Mouse (Mus musculus) gastrocnemius, adult 8-10 months (tissue): Measurements from ENCODE around the gene Ccdc6. TPM values are rescaled to one million over a fixed set of nuclear protein-coding genes. Genes with fewer than 3 reads are reported as not detected.

Experiments
- DNase-seq, 2 experiments: peaks; one replicate each; pipeline ENCODE4 v3.0.0; 2022; ENCODE audit warnings: low spot score in 2 of 2
- total RNA-seq, 4 experiments: library from RNA; stranded (reverse); gene quantifications; 2 replicates each; pipeline ENCODE4 v1.2.4; 2022

Gene Ccdc6
- total RNA-seq, 4 experiments from 2014 or later = 102 to 119 (median 108) TPM

DNA sequence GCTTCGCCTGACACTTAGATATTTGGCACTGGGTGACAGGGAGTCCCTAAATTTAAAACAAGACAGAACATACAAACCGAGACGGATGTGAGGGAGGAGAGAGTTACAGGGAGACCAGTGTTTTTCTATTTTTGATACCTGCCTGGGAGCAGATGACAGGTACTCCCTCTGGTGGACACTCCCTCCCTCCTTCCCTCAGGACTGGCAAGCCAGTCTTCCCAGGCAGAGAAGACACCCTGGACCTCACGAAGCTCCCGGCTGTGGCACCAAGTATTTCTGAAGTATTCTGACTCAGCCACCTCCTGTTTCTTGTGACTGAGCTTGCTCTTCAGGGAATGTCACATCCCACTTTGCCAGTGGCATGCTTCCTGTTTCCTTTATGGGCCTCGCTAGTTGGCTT, 69.0 kb downstream of the Ccdc6 start:
- DNase-seq = peak; percentile 50 to 55

DNA sequence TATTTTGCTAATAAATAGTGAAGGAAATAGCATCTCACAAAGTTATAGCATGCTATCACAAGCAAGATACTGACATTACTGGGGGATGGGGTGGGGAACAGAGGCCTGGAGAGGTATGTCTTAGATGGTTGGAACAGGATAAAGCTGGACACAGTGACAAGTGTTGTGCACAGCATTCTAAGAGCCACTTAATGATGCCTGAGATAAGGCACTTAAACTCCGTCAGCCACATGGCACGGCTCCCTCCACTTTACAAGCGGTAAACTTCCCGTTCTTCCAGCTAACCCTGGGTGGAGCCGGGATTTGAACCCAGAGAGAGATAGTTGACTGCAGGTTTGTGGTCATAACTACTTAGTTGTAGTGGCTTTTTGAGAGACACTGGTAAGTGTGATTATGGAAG, 69.5 kb downstream of the Ccdc6 start:
- DNase-seq = no peak

DNA sequence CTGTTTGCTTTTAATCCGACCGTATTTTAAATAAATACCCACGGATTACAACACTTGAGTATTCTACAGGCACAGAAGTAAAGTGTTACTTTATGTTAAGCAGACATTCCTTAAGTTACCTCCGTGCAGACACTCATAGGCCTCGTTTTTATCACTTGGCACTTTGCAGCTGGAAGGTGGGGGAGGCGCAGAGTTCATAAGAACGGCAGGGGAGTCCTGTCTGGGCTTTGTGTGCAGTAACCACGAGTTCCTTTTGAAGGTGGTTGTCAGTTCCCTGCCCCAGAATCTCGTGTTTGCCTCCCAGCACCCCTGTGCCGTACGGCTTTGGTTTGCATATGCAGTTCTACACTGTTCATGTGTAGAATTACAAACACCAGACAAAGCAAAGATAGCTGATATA, 70.7 kb downstream of the Ccdc6 start:
- DNase-seq = no peak

DNA sequence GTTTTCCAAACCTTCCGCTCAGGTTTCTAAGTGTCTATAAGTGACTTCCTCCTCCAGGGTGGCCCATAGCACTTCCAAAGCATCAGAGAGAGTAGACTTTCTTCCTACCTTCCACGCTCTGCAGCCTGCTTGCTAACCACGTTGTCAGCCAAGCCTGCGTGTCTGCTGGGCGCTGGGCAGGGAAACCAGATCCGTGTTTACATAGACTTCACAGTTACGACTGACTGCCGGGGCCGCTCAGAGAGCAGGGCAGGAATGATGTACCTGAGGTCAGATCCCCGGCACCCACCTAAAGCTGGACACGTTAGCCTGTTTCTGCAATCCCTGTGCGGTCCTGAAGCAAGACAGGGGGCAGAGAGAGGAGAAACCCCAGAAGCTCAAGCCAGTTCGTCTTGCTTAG, 71.5 kb downstream of the Ccdc6 start:
- DNase-seq = peak in 1 of 2 experiments; percentile 50

DNA sequence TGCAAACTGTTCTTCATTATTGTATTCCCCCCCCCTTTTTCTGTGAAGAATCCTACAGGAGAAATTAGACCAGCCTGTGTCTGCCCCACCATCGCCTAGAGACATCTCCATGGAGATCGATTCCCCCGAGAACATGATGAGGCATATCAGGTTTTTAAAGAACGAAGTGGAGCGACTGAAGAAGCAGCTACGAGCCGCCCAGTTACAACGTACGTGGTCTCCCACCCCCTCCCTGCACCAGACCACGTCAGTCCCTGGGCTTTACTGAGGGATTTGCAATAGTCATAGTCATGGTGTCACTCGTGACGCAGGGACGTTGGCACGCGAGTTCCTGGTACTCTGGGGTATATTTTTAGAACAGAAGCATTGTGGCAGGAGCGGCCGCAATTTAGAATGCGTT, 72.1 kb downstream of the Ccdc6 start:
- DNase-seq = peak in 1 of 2 experiments; percentile 35

DNA sequence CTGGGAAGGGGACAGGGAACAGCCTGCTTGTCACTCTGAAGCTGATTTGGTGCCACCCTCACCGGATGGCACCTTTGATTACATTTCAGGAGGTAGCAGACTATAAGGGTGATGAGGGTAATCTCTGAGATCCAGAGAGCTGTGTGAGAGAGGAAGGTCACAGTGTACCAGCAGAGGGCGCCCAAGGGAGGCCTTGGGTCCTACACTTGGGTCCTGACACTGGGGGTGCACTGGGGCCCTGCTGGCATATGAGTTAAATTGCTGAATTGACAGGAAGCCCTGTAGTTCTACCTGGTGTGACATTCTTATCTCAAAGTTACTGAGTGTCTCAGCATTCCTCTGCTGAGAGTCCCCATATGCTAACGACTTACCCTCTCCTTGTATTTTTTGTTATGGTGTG, 76.4 kb downstream of the Ccdc6 start:
- peak in 1 of 2 experiments; percentile 54 for DNase-seq

DNA sequence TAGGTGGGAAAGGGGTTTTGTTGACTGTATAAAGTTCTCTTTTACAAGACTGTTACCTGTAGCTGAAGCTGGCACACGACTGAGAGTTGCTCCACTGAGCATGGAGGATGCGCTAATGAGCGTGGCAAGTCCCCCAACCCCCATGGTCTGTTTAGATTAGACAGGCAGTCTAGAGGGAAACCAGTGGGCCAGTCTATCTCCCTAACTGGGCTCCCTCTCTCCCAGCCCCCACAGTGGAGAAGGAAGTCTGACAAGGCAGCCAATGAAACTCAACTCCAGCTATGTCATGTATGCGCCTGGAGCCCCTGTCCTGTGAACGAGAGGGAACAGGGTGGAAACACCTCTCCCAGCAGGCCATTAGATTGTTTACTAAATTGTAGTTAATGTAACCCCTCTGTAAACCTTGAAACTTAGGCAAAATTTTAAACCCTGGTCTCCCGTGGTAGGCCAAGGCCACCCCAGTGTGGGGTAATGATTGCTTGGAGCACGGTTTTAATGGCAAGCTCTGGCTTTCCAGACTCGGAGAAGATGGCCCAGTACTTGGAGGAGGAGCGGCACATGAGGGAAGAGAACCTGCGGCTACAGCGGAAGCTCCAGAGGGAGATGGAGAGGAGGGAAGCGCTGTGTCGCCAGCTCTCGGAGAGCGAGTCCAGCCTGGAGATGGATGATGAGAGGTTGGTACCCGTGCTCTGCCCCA, 77.7 kb downstream of the Ccdc6 start:
- DNase-seq = no peak

DNA sequence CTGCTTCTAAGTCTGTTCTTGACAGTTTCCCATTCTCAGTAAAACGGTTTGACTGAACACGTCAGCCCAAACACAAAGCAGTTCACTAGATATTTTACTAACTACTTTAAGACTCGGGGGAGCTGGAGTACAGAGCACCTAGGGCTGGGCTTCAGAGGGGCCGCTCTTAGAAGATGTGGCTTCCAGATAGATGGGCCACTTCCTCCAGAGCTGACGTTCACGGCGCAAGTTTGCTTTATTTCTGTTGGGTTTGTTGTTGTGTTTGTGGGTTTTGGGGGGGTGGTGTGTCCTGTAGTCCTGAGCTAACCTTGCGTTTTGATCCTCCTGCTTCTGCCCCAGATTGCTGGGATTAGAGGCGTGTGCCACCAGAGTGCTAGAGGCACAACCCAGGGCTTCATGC, 83.8 kb downstream of the Ccdc6 start:
- DNase-seq = no peak

DNA sequence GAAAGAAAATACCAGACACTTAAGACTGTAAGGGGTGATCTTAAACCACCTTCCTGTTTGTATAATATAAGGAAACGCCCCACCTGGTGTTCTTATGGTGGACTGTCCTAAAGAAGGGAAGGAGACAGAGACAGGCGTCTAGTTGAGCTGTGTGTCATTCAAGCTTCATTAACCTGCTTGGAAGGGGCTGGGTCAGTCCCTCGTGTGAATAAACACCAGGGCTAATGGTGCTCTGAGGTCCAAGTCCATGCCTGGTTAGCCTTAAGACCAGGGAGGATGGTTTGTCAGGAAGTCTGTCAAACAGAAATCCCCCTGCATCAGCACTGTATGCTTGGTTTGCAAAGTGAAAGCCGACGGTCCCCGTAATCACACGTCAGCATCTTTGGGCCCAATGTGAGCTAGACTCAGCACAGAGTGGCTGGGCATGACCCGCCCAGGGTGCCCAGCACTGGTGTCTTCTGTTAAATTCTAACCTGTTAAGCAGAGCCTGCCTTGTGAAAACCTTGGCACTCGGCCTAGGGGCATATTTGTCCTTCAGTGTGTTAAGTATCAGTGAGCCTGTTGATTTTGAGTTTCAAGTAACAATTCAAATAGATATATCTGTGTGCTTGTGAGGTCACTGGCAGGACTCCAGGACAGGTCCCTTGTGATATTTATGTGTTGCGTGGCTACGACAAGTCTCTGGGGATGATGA, 84.5 kb downstream of the Ccdc6 start:
- no peak for DNase-seq

DNA sequence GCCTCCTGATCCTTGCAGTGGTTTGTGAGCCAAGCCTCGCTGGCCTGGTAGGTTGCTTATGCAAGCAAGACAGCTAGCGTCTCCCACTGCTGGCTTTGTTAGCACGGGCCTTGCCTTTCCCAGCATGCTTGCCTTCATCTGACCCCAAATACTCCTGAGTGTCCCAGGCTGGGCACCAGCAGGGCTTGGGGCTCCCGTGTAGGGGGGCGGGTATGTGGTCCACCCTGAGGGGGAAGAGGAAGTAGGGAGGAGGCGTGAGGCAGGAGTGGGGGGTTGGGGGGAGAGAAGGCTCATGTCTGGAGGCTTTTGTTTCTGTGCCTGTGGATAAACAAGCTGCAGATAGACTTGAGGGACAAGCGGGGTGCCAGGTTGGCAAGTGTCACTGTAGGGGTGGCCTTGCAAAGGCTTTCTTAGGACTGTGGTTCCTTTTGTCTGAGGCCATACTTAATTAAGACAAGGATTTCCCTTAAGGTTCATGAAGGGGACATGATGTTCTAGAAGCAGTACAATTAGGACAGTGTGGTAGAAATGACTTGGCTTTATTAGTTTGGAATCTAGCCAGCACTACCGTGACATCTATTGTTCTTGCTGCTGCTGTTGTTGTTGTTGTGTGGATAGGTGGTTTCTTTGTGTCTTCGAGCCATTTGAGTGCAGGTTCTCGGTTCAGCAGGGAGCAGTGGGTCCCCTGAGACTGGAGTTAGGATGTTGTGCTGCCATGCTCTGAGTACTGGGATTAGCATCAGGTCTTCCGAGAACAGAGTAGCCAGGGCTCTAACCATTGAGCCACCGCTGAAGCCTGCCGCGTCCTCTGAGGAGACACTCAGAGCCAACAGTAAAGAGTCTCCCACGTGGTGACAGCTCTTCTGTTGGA, 86.5 kb downstream of the Ccdc6 start:
- peak in 1 of 2 experiments; percentile 30 for DNase-seq

DNA sequence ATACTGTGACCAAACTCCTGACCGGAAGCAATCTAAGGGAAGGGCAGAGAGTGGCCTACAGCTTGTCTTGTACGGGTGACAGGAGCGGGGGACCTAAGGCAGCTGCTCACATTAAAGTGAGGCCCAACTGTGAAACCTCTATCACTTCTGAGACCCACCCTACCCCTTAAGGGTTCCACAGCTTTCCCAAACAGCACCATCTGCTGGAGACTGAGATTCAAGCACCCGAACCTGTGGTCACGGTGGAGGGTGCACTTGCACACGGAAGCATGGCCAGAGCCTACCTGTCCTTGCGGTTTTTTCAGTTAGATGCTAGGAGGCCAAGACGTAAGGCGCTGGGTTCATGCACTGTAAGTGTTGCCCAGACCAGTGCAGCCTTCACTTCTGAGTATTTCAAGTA, 89.2 kb downstream of the Ccdc6 start:
- no peak for DNase-seq

DNA sequence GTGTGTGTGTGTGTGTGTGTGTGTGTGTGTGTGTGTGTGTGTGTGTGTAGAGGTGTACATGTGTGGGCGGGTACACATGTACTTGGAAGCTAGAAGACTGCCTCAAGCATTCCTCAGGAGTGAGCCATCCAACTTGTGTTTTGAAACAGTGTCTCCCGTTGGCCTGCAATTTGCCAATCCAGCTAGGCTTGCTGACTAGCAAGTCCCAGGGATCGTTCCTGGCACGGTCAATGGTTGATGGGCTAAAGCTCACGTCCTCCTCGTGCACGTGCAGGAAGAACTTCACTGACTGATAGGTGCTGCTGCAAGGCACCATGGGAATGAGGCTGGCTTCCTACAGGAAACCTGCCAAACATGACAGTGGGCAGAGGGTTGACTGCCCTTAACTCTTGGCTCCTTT, 89.7 kb downstream of the Ccdc6 start:
- no peak for DNase-seq

DNA sequence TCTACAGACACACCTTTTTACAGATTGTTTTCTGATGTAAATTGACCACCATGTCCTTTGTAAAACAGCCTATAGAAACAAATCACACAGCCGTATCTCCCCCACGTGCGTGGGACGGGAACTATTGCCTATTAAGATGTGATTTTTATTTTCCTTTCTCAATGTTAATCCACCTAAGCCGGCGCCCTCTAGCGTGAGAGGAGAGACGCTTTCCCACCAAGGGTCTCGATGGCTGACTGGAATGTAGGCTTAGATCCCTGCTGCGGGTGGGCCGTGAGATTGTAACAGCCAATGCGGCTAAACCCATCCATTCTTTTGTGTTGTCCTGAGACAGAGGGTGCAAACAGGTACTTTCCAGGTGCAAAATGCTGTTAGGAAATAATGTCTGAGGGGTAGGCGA, 92.9 kb downstream of the Ccdc6 start:
- no peak for DNase-seq

DNA sequence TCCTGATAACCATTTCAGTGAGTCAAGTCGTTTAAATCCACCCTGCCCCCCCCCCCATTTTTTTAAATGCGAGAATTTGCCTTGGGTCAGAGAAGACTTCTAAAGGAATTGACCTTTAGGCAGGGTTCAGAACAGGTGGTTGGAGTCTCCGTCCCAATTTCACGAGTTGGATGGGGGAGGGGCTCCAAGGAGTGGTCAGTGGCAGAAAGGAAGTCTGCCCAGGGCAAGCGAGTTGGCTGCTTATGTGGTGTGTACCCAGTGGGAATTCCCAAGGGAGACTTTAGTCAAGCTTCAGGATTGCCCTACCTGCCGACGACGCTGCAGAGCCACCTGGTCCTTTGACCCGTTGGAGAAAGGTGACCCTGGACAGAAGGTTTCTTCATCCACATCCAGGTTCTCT, 97.4 kb downstream of the Ccdc6 start:
- DNase-seq = no peak

DNA sequence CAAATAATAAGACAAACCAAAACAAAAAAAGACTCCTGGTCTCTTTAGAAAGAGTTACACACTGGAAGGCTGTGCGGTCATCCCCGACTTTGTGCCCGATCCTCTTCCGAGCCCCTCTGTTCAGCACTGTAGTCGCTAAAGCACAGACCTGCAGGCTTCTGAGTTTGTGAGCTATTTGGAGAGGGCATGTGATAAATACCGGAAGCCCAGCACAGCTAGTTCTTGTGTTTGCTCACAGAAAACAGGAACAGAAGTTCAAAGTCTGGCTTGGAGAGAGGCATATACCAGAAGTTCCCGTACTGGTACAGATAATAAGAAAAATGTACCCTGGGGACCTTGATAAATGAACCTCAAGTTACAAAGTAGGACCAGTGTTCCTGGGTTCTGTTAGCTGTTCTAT, 98.4 kb downstream of the Ccdc6 start:
- DNase-seq = no peak

DNA sequence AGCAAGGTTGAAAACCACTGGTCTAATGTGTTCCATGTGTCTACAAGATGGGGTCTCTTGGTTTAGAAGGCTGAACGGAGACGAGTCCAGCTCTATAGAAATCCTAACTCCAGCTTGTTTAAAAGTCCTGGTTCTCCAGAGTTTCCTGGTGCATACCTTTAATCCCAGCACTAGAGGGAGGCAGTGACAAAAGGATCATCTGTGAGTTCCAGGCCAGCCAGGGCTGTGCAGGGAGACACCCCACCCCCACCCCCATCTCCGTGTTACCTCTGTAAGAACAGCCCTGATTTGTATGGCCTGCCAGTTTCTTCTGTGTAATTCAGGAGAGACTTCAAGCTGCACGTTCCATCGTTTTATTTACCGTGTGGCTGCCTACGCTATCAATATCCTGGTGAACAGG, 98.9 kb downstream of the Ccdc6 start:
- DNase-seq = no peak

DNA sequence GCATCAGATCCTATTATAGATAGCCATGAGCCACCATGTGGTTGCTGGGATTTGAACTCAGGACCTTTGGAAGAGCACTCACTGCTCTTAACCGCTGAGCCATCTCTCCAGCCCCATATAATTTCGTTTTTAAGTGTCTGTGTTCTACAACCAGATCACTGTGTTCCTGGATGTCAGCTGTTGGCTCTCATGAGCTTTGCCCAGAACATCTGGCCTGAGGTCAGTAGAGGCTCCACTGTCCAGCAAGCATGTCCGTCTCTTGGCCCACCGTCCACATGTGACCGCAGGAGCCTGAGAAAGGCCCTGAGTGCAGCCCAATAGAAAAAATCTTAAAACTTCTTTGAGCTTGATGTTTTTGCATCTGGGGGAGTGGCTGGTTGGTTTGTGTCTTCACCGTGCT, 99.7 kb downstream of the Ccdc6 start:
- DNase-seq = peak in 1 of 2 experiments; percentile 26

DNA sequence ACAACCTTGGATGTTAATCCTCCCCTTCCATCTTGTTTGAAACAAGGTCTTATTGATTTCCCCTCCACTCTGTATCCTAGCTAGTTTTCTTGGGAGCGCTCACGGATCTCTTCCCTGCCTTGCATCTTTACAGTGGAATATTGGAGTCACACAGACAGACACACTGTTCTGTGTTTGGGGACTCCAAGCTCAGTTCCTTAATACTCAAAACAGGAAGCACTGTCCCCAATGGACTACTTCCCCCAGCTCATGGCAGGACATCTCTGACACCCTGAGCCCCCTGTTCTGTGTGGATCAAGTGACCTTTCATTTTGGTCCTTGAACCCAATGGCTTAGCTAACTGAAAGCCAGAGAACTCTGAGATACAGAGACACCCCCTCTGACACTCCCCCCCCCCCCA, 100.7 kb downstream of the Ccdc6 start:
- no peak for DNase-seq

DNA sequence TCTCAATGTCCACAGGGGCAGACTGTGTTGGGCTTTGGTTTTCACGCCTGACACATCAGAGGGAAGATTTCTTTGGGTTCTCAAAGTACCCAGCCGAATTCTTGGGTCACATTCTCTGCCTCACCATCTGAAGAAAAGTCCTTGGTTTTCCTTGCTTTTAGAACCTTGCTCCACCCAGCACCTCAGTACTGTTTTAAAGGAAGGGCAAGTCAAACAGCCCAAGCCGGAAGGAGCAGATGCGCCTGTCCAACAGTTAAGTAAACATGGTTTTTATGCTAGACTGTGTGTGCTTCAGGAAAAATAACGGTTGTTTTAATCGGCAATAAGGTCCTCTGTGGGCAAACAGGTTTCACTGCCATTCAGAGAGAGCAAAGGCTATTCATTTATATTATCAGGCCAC, 101.1 kb downstream of the Ccdc6 start:
- no peak for DNase-seq

DNA sequence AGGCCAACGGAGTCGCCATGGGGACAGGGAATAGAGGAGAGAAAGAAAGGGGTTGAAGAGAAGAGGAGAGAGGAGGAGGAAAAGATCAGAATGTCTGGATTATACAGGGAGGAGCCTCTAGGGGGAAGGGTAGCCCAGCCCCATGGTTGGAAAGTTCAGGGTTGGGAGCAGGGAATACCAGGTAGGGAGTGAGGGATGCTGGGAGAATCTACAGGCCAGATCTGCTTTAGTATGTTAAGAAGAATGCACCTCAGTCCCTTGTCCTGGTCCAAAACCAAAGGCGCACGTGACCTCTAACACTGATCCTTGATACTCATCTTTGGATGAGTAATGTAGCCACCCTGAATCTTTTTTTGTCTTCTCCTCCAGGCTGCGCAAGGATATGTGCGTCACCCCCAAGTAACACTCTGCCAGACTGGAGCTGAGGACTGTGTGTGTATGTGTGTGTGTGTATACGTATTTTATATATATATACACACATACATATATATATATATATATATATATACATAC, 102.1 kb downstream of the Ccdc6 start:
- DNase-seq = no peak

DNA sequence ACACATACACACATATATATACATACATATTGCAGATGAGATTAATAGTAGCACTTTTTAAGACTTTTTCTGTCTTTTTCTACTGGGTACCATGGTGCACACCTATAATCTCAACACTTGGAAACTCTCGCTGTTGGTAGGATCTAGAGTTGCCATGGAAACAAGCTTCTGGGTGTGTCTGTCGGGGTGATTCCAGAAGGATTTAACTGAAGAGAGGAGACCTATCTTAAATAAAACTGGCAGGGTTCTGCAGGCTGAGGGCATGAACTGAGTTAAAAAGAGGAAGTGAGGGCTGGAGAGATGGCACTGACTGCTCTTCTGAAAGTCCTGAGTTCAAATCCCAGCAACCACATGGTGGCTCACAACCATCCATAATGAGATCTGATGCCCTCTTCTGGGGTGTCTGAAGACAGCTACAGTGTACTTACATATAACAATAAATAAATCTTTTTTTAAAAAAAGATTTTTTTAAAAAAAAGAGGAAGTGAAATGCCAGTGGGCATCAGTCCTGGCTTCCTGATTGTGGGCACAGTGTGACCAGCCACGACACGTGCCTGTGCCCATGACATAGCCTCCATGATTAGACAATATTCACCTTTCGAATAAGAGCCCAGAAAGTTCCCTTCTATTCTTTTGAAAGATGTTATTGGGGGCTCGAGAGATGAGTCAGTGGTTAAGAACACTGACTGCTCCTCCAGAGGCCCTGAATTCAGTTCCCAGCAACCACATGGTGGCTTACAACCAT, 102.7 kb downstream of the Ccdc6 start:
- no peak for DNase-seq
